Mouse (Mus musculus) embryonic fibroblast, embryonic 13.5 days (primary cell): ENCODE results near the gene Spink4. TPM values are rescaled to one million over a fixed set of nuclear protein-coding genes. Genes with fewer than 3 reads are reported as not detected.

ENCODE experiments used
- H3K27ac ChIP-seq: 2 replicates; pipeline ENCODE4 v1.5.1; 2012; ENCODE audit warnings: low read length, control low read depth, inconsistent platforms; ENCODE audit not compliant: insufficient read depth
- H3K4me1 ChIP-seq: 2 replicates; pipeline ENCODE4 v1.6.1; 2011; ENCODE audit warnings: low read length; ENCODE audit not compliant: control insufficient read depth, insufficient read depth
- H3K4me3 ChIP-seq: 2 replicates; pipeline ENCODE4 v1.5.1; 2011; ENCODE audit warnings: mild to moderate bottlenecking, control low read depth, low read length; ENCODE audit not compliant: insufficient read depth
- CTCF ChIP-seq: IDR thresholded peaks from 2 replicates; pipeline ENCODE4 v1.5.1; 2011; ENCODE audit warnings: mild to moderate bottlenecking, control low read depth, low read length, moderate library complexity, borderline replicate concordance; ENCODE audit not compliant: insufficient read depth
- POLR2A ChIP-seq: IDR thresholded peaks from 2 replicates; pipeline ENCODE4 v1.6.1; 2011; ENCODE audit warnings: low read depth, mild to moderate bottlenecking, control low read depth, low read length, moderate library complexity
- polyA plus RNA-seq: library from polyadenylated mRNA; stranded (reverse); fragments of >200 nt; gene quantifications from 2 replicates; pipeline ENCODE4 v1.2.4, GENCODE M21; 2011; ENCODE audit warnings: low read depth; ENCODE audit not compliant: missing spikeins, insufficient read length

The Spink4 gene
- not detected in 2 replicates for polyA plus RNA-seq

- no peak for TF ChIP-seq POLR2A
- TF ChIP-seq CTCF: no peak
- Histone ChIP-seq H3K4me1 (no peaks in the 10 kb centered on the region), H3K27ac (no peak within 1 kb of the TSS), H3K4me3 (no peak within 1 kb of the TSS)
Measured at GRCm38 (mm10) chr4:40919785-40920184, at the start of gene Spink4. Spink4 (plus strand) TSS chr4:40920052.

- H3K27ac ChIP-seq: no peak overlapping the region
- H3K4me3 ChIP-seq: no peak overlapping the region
- TF ChIP-seq POLR2A (no peak), CTCF (no peak)
- peaks cover 2% of the 10 kb centered on the region; the same call in 1 of the 2 replicates for H3K4me1 ChIP-seq
Measured at GRCm38 (mm10) chr4:40870206-40870605, 49.6 kb upstream of the Spink4 start.

- Histone ChIP-seq H3K27ac (no peak overlapping the region), H3K4me1 (peaks cover 2% of the 10 kb centered on the region; the same call in 1 of the 2 replicates), H3K4me3 (no peak overlapping the region)
- no peak for TF ChIP-seq POLR2A
Measured at GRCm38 (mm10) chr4:40872129-40872528, 47.7 kb upstream of the Spink4 start.

- Histone ChIP-seq H3K27ac (no peak overlapping the region), H3K4me1 (peaks cover 4% of the 10 kb centered on the region; the same call in 1 of the 2 replicates), H3K4me3 (no peak overlapping the region)
- TF ChIP-seq CTCF (no peak), POLR2A (no peak)
Measured at GRCm38 (mm10) chr4:40873320-40873719, 46.5 kb upstream of the Spink4 start.

DNA sequence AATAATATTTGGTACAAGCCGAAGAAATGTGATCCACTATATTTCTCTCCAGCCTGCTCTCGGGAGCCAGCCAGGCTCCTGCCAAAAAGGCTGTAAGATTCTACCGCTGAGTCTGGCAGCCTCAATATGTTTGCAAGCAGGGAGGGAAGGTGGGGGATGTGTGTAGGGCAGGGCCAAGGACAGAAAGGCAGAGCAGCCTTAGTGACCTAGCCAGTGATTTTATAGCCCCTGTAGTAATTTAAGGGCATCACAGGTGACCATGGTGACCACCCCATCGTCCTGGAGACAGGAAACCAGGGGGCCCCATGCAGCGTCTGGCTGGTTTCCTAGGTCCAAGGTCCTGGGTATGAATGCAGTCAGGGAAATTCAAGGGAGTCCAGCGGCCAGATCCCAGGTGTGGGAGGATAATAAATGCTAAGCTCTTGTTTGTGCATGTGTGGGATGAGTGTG lies 45.7 kb upstream of the Spink4 start:
- H3K27ac ChIP-seq: no peak overlapping the region
- H3K4me1 ChIP-seq: peaks cover 2% of the 10 kb centered on the region; the same call in 1 of the 2 replicates
- TF ChIP-seq POLR2A (no peak), CTCF (no peak)
- no peak overlapping the region for H3K4me3 ChIP-seq

DNA sequence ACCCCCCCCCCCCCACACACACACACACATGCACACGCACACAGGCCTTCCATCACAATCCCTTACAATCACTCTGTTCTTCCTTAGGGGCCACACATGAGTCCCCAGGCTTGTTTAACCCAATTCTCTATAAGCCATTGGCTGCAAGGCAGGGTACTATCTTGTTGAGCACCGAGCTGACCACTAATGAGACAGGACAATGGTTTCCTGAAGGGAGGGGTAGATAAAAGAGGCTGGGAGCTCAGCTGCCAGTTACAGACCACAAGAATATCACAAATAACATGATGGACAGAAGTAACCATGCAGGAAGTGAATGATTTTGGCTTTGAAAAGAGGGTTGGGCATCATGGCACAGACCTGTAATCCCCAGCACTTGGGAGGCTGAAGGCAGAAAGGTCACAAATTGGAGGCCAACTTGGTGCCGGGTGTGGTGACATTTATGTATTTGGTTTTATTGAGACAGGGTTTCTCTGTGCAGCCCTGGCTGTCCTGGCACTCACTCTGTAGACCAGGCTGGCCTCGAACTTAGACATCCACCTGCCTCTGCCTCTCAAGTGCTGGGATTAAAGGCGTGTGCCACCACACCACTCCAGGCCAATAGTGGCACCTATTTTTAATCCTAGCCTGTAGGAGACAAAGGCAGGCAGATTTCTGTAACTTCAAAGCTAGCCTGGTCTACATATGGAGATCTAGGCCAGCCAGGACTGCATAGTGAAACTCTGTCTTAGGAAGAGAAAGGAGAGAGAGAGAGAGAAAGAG lies 44.9 kb upstream of the Spink4 start:
- TF ChIP-seq POLR2A: no peak
- TF ChIP-seq CTCF: no peak
- Histone ChIP-seq H3K27ac (no peak overlapping the region), H3K4me3 (no peak overlapping the region)

GRCm38 (mm10) chr4:40875842-40876241 lies 44.0 kb upstream of the Spink4 start:
- TF ChIP-seq POLR2A (no peak), CTCF (no peak)
- Histone ChIP-seq H3K27ac (no peak overlapping the region), H3K4me1 (peaks cover 2% of the 10 kb centered on the region; the same call in 1 of the 2 replicates), H3K4me3 (no peak overlapping the region)

More for the DNA sequence above, 44.9 kb upstream of the Spink4 start:
- H3K4me1 ChIP-seq: peaks cover 2% of the 10 kb centered on the region; the same call in 1 of the 2 replicates

- Histone ChIP-seq H3K4me1 (peaks cover 2% of the 10 kb centered on the region; the same call in 1 of the 2 replicates), H3K27ac (peak overlapping the region; percentile 39), H3K4me3 (no peak overlapping the region)
- TF ChIP-seq POLR2A (peak; percentile 41), CTCF (no peak)
Measured at GRCm38 (mm10) chr4:40876814-40877371, 43.0 kb upstream of the Spink4 start.

- peak overlapping the region; percentile 23 for H3K27ac ChIP-seq
- TF ChIP-seq POLR2A (no peak), CTCF (no peak)
- no peak overlapping the region for H3K4me3 ChIP-seq
- H3K4me1 ChIP-seq: peaks cover 2% of the 10 kb centered on the region; the same call in 1 of the 2 replicates
Measured at GRCm38 (mm10) chr4:40877528-40877927, 42.3 kb upstream of the Spink4 start.

DNA sequence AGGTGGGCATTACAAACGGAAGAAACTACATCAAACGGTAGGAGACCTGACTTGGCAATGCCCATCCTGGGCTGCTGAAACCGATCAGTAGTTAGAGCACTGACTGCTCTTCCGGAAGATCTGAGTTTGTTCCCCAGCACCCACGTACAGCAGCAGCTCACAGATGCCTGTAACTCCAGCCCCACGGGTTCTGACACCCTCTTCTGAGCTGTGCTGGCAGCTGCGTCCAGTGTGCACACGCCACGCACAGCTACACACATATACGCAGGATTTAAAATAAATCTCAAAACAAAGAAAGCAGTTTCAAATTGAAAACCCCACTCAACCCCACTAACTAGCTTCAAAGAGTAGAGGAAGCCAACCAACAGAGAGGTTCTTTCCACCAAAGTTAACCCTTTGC lies 36.7 kb upstream of the Spink4 start:
- Histone ChIP-seq H3K4me1 (no peaks in the 10 kb centered on the region), H3K4me3 (no peak overlapping the region), H3K27ac (no peak overlapping the region)
- TF ChIP-seq POLR2A: no peak
- no peak for TF ChIP-seq CTCF
